Mouse (Mus musculus) hindbrain, embryonic 10.5 days (tissue): ENCODE measurements at regions not wholly inside any gene's neighbourhood (a gene's known extent, or its start where the extent isn't known, plus 50 kb on each side); places are given as distances from the start of the nearest gene placed in this dataset.

Experiments used
- DNase-seq: peaks from one replicate; pipeline ENCODE4 v3.0.0-alpha.2; 2017; ENCODE audit warnings: low spot score
- H3K27ac ChIP-seq: fragments of 300-500 bp; sonication (generic); 2 replicates; pipeline ENCODE4 v1.5.1; 2016; ENCODE audit warnings: mild to moderate bottlenecking, moderate library complexity
- H3K27me3 ChIP-seq: fragments of 300-500 bp; sonication (generic); 2 replicates; pipeline ENCODE4 v1.6.1; 2016; ENCODE audit warnings: mild to moderate bottlenecking; ENCODE audit not compliant: poor library complexity, insufficient read depth, severe bottlenecking
- H3K36me3 ChIP-seq: fragments of 300-500 bp; sonication (generic); 2 replicates; pipeline ENCODE4 v1.6.1; 2016; ENCODE audit warnings: mild to moderate bottlenecking, moderate library complexity
- H3K4me1 ChIP-seq: fragments of 300-500 bp; sonication (generic); replicated peaks from 2 replicates; pipeline ENCODE4 v1.6.1; 2016; ENCODE audit warnings: mild to moderate bottlenecking
- H3K4me3 ChIP-seq: fragments of 300-500 bp; sonication (generic); 2 replicates; pipeline ENCODE4 v1.5.1; 2016; ENCODE audit warnings: mild to moderate bottlenecking, moderate library complexity
- H3K9me3 ChIP-seq: fragments of 300-500 bp; sonication (generic); 2 replicates; pipeline ENCODE4 v1.6.1; 2016; ENCODE audit warnings: mild to moderate bottlenecking, moderate library complexity
- WGBS: fragments of 180-500 bp; shearing (Covaris S2); methylation state at CpG from one replicate; pipeline ENCODE4 v1.1.7; 2016; 5-methylcytosine and 5-hydroxymethylcytosine counted together

DNA sequence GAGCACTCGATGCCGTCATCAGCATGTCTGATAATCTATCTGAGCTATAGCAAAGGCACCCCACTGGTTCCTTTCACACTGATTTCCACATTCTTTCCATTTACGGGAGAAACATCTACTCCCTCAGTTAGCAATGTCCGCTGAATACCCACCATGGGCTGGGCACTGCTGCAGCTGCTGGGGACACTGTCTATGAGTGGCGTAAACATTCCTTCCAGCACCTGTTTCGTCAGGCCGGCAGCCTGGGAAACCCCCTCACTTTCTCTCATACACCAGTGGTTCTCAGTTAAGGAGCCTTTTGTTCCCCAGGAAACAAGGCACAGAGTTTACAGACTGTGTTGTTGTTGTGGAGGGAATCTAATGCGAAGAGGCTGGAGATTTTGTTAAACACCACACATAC is 205.8 kb upstream of the Ajap1 start:
- no peaks in the 10 kb centered on the region for H3K27me3 ChIP-seq
- no peaks in the 10 kb centered on the region for H3K36me3 ChIP-seq
- peak overlapping the region; percentile 35 for H3K27ac ChIP-seq
- H3K4me1 ChIP-seq: peaks cover 26% of the 10 kb centered on the region
- no peaks in the 10 kb centered on the region for H3K9me3 ChIP-seq
- WGBS: 62% methylated on average over 8 of the region's 8 CpGs
- DNase-seq: no peak
- no peak overlapping the region for H3K4me3 ChIP-seq

DNA sequence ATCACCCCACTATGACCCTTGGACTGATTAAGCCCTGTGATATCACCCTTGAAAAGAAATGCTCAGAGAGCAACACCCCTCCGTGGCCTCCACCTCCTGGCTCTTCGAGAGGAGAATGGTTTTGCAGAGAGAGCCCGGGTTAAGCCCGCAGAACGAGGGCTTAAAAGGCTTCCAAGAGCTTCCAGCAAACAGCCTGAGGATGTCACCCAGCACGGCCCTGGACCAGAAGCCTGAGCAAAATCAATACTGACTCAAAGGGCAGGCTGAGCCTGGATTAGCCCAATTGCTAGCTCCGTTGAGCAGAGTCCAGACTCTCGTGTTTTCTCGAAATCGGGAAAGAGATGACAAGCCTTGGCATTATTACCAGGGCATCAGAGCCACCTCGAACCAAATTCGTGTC is 211.3 kb upstream of the Ajap1 start:
- H3K36me3 ChIP-seq: no peaks in the 10 kb centered on the region
- no peak overlapping the region for H3K27ac ChIP-seq
- H3K9me3 ChIP-seq: no peaks in the 10 kb centered on the region
- 83% methylated on average over 12 of the region's 12 CpGs for WGBS
- H3K4me1 ChIP-seq: peaks cover 37% of the 10 kb centered on the region
- no peak overlapping the region for H3K4me3 ChIP-seq
- no peak for DNase-seq
- H3K27me3 ChIP-seq: peaks cover 7% of the 10 kb centered on the region; the same call in 1 of the 2 replicates

DNA sequence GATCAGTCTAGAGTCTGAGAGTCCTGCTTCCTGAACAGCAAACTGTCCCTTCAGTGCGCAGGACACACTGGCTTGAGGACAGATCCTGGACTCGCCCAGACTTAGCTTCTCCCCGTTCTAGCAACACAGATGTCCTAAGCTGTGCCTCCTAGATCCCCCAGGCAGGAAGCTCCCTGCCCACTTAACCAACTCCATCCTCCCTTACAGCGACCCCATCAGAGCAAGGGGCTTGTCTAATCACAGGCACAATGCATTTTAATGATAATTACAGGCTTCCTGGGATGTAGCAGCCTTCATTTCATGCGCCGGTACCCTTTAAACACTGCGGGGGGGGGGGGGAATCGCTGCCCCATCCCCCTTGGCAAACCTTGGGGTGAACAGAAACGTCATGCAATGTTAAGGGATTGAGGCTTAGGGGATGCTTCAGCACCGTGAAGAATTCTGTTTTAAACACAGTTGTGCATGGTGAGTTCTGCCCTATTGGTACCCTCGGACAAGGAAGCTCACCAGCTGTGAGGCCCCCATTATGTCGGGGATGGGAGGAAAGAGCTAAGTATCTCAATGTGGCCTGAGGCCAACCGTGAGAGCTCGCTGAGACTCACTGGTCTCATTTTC is 213.9 kb upstream of the Ajap1 start:
- H3K4me1 ChIP-seq: peaks cover 20% of the 10 kb centered on the region
- H3K36me3 ChIP-seq: no peaks in the 10 kb centered on the region
- peak; percentile 36 for DNase-seq
- H3K4me3 ChIP-seq: 0 out of 2 replicates have a peak overlapping the region, but pooled peaks have one; percentile 11
- 19% methylated on average over 14 of the region's 14 CpGs for WGBS
- peak overlapping the region; percentile 69; the same call in 1 of the 2 replicates for H3K27ac ChIP-seq
- H3K9me3 ChIP-seq: no peaks in the 10 kb centered on the region
- peaks cover 7% of the 10 kb centered on the region; the same call in 1 of the 2 replicates for H3K27me3 ChIP-seq

GRCm38 (mm10) chr4:153707218-153707617 is 224.6 kb upstream of the Ajap1 start:
- WGBS: 53% methylated on average over 8 of the region's 8 CpGs
- no peak for DNase-seq

DNA sequence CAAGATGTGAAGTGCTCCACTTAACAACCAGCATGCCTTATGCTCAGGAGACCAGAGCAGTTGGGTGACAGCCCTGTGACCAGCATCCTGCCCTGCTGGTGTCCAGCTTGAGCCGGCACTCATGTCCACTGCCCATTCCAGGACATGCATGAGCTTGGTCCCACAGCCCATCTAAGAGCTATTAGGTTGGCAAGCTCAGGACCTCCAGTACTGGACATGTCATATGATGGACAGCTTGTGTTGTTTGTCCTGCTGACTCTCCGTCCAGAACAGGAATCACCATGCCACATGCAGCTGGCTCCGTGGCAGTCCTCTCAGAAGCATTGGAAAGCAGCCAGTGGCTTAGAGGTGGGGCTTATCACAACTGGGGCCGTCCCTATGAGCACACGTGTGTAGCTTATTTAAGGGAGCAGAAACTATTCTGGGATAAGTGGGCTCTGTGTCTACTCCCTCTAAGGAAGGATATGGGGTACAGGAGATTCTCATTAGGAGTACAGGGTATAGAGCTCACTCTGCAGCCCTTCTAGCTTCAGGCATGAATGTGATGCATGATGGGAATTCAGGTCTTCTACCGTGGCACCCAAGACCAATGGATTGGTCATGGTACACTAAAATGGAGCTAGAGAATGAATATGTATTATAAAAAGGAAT is 232.5 kb upstream of the Ajap1 start:
- no peak overlapping the region for H3K27ac ChIP-seq
- H3K4me3 ChIP-seq: no peak overlapping the region
- no peaks in the 10 kb centered on the region for H3K9me3 ChIP-seq
- DNase-seq: no peak
- H3K36me3 ChIP-seq: no peaks in the 10 kb centered on the region
- H3K4me1 ChIP-seq: peaks cover 41% of the 10 kb centered on the region
- 0 out of 2 replicates have a peak, but pooled peaks cover 3% of the 10 kb centered on the region for H3K27me3 ChIP-seq
- 67% methylated on average over 6 of the region's 6 CpGs for WGBS

More at GRCm38 (mm10) chr4:153707218-153707617, 224.6 kb upstream of the Ajap1 start:
- H3K4me1 ChIP-seq: peaks cover 34% of the 10 kb centered on the region
- H3K27me3 ChIP-seq: 0 out of 2 replicates have a peak, but pooled peaks cover 4% of the 10 kb centered on the region
- 0 out of 2 replicates have a peak overlapping the region, but pooled peaks have one; percentile 30 for H3K27ac ChIP-seq
- no peak overlapping the region for H3K4me3 ChIP-seq
- no peaks in the 10 kb centered on the region for H3K36me3 ChIP-seq
- no peaks in the 10 kb centered on the region for H3K9me3 ChIP-seq

- H3K9me3 ChIP-seq: no peaks in the 10 kb centered on the region
- no peaks in the 10 kb centered on the region for H3K36me3 ChIP-seq
- no peak overlapping the region for H3K27ac ChIP-seq
- 82% methylated on average over 12 of the region's 12 CpGs for WGBS
- H3K27me3 ChIP-seq: peaks cover 3% of the 10 kb centered on the region; the same call in 1 of the 2 replicates
- DNase-seq: no peak
- H3K4me3 ChIP-seq: no peak overlapping the region
- peaks cover 36% of the 10 kb centered on the region for H3K4me1 ChIP-seq
These were observed 234.7 kb upstream of the Ajap1 start for GRCm38 (mm10) chr4:153717273-153717672.

- DNase-seq: no peak
- Histone ChIP-seq H3K36me3 (no peaks in the 10 kb centered on the region), H3K27ac (no peak overlapping the region), H3K27me3 (no peaks in the 10 kb centered on the region; the same call in 1 of the 2 replicates), H3K4me3 (no peak overlapping the region), H3K9me3 (no peaks in the 10 kb centered on the region), H3K4me1 (peaks cover 28% of the 10 kb centered on the region)
- 91% methylated on average over 14 of the region's 14 CpGs for WGBS
These were observed 233.0 kb upstream of the A430005L14Rik start for GRCm38 (mm10) chr4:153724045-153724444.

DNA sequence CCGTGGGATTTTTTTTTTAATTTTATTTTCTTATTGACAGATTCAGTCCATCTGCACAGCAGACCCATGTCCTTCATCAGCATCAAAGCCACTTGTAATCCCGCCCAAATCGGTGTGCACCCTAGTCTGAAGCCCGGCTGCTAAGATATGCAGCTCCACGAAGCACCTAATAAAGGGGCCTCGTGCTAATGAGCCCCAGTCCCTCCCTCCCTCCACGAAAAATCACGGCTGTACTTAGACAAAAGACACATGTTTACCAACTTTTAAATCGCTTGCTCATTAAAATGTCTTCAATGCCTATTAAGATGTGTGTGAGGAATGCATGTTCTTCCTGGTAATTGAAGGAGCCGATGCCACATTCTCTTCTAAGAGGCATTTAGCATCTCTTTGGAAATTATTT is 229.8 kb upstream of the A430005L14Rik start:
- no peaks in the 10 kb centered on the region; the same call in 1 of the 2 replicates for H3K27me3 ChIP-seq
- no peak for DNase-seq

GRCm38 (mm10) chr4:153727896-153728422 is 229.1 kb upstream of the A430005L14Rik start:
- Histone ChIP-seq H3K27me3 (no peaks in the 10 kb centered on the region), H3K4me1 (peaks cover 33% of the 10 kb centered on the region), H3K4me3 (no peak overlapping the region), H3K27ac (peak overlapping the region; percentile 40; the same call in 1 of the 2 replicates), H3K36me3 (no peaks in the 10 kb centered on the region), H3K9me3 (no peaks in the 10 kb centered on the region)
- DNase-seq: peak; percentile 54
- 28% methylated on average over 10 of the region's 10 CpGs for WGBS

More for the DNA sequence above, 229.8 kb upstream of the A430005L14Rik start:
- no peaks in the 10 kb centered on the region for H3K36me3 ChIP-seq
- no peaks in the 10 kb centered on the region for H3K9me3 ChIP-seq
- H3K27ac ChIP-seq: no peak overlapping the region
- no peak overlapping the region for H3K4me3 ChIP-seq
- H3K4me1 ChIP-seq: peaks cover 35% of the 10 kb centered on the region
- WGBS: 62% methylated on average over 10 of the region's 10 CpGs

- 87% methylated on average over 11 of the region's 11 CpGs for WGBS
- Histone ChIP-seq H3K27ac (no peak overlapping the region), H3K27me3 (no peaks in the 10 kb centered on the region)
These were observed 218.9 kb upstream of the A430005L14Rik start for GRCm38 (mm10) chr4:153738088-153738487.

DNA sequence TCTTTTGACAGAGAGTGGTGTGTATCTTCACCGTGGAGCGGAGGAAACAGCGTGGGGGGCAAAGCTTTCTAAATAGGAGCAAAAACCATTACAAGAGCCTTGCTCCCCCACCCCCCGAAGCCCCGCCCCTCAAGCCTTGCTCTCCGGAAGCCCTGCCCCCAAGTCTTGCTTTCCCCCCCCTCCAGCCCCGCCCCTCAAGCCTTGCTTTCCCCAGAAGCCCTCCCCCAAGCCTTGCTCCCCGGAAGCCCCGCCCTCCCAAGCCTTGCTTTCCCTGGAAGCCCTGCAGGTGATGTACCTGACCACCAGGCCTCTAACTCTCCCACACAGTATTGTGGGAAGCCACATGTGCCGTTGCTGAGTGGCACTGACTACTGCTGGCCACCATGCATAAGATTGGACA is 214.8 kb upstream of the A430005L14Rik start:
- Histone ChIP-seq H3K36me3 (no peaks in the 10 kb centered on the region), H3K4me3 (no peak overlapping the region), H3K9me3 (peaks cover 5% of the 10 kb centered on the region; the same call in 1 of the 2 replicates), H3K27ac (no peak overlapping the region), H3K27me3 (no peaks in the 10 kb centered on the region), H3K4me1 (peaks cover 15% of the 10 kb centered on the region; the same call in 1 of the 2 replicates)
- DNase-seq: no peak
- 88% methylated on average over 10 of the region's 10 CpGs for WGBS

More at GRCm38 (mm10) chr4:153738088-153738487, 218.9 kb upstream of the A430005L14Rik start:
- no peak overlapping the region for H3K4me3 ChIP-seq
- peaks cover 15% of the 10 kb centered on the region; the same call in 1 of the 2 replicates for H3K4me1 ChIP-seq
- peaks cover 5% of the 10 kb centered on the region; the same call in 1 of the 2 replicates for H3K9me3 ChIP-seq
- no peak for DNase-seq
- no peaks in the 10 kb centered on the region for H3K36me3 ChIP-seq

- H3K4me3 ChIP-seq: no peak overlapping the region
- 0 out of 2 replicates have a peak, but pooled peaks cover 3% of the 10 kb centered on the region for H3K27me3 ChIP-seq
- no peaks in the 10 kb centered on the region for H3K4me1 ChIP-seq
- no peak for DNase-seq
- H3K27ac ChIP-seq: no peak overlapping the region
- no peaks in the 10 kb centered on the region for H3K9me3 ChIP-seq
- WGBS: 77% methylated on average over 6 of the region's 6 CpGs
- no peaks in the 10 kb centered on the region for H3K36me3 ChIP-seq
These were observed 204.2 kb upstream of the A430005L14Rik start for GRCm38 (mm10) chr4:153752791-153753190.

GRCm38 (mm10) chr4:153758323-153758722 is 198.7 kb upstream of the A430005L14Rik start:
- Histone ChIP-seq H3K4me1 (no peaks in the 10 kb centered on the region), H3K27me3 (0 out of 2 replicates have a peak, but pooled peaks cover 3% of the 10 kb centered on the region), H3K27ac (no peak overlapping the region), H3K4me3 (no peak overlapping the region), H3K9me3 (no peaks in the 10 kb centered on the region), H3K36me3 (no peaks in the 10 kb centered on the region)
- 89% methylated on average over 6 of the region's 6 CpGs for WGBS
- DNase-seq: no peak
